Mouse (Mus musculus) megakaryocyte, embryonic 14.5 days (primary cell): Measurements from ENCODE around the gene Col8a1. TPM values are rescaled to one million over a fixed set of nuclear protein-coding genes. Genes with fewer than 3 reads are reported as not detected.

Source experiments
- H3K27me3 ChIP-seq: replicated peaks from 2 replicates; pipeline ENCODE3; 2012; ENCODE audit warnings: inconsistent platforms
- H3K36me3 ChIP-seq: replicated peaks from 2 replicates; pipeline ENCODE3; 2012; ENCODE audit warnings: low read length, inconsistent platforms, mixed read lengths
- H3K4me1 ChIP-seq: 2 replicates; pipeline ENCODE4 v1.6.1; 2012; ENCODE audit warnings: inconsistent platforms
- H3K4me3 ChIP-seq: replicated peaks from 2 replicates; pipeline ENCODE3; 2012; ENCODE audit warnings: moderate library complexity, mild to moderate bottlenecking, inconsistent platforms
- H3K9me3 ChIP-seq: 2 replicates; pipeline ENCODE4 v1.6.1; 2012; ENCODE audit warnings: inconsistent platforms
- FLI1 ChIP-seq: IDR thresholded peaks from 2 replicates; pipeline ENCODE4 v1.6.1; 2012; ENCODE audit warnings: low read length, inconsistent platforms, mixed read lengths
- GATA1 ChIP-seq: IDR thresholded peaks from 3 replicates; pipeline ENCODE4 v1.6.1; 2012; ENCODE audit warnings: mixed read lengths, low read length, inconsistent platforms, borderline replicate concordance
- polyA plus RNA-seq: library from polyadenylated mRNA; stranded (reverse); fragments of >175 nt; gene quantifications from 2 replicates; pipeline ENCODE4 v1.2.3, GENCODE M21; 2012; ENCODE audit warnings: low replicate concordance; ENCODE audit not compliant: insufficient read depth

Col8a1 gene
- polyA plus RNA-seq, 1 experiment: not detected

DNA sequence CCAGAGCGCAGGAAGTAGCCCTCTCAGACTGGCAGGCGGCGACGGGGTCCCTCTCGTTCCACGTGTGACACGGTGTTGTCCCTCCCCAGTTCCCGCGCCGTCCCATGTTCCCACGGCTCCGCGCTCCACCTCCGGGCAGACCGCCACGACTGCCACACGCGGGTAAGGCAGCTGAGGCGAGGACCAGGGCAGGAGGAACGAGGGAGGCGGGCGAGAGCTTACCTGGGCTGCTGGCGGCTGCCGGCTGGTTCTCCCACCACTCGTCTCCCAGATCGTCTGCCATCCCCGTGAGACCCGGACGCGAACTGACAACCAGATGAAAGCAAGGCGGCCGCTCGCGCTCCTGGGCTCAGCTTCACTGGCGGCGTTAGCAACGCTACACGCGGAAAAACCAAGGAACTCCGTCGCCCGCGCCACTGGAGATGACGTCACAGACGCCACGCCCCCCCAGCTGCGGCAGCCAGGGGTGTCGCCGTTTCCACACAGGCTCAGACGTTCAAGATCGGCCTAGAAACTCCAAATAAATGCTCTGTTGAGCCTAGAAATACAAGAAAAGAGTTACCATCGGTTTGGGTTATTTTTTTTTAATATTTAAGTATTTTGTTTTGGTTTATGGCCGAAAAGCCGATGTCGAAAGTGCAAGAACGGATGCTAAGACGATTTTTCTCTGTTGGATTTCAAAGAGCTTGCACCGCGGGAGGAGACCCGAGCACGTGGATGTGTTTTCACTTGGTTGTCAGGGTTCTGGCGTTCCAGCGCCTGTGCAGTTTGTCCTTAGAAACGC, 147.9 kb downstream of the Col8a1 start, which contains the start of gene Cmss1:
Cmss1 (minus strand) TSS at position 421 of the 784 bp plus-strand sequence.
- no peak; the same call in 1 of the 2 replicates for TF ChIP-seq FLI1
- no peak for TF ChIP-seq GATA1
- peak within 1 kb of the TSS; percentile 100 for H3K4me3 ChIP-seq
- H3K27me3 ChIP-seq: no peaks in the 10 kb centered on the region
- peaks cover 8% of the 10 kb centered on the region for H3K9me3 ChIP-seq
- no peaks in the 10 kb centered on the region for H3K36me3 ChIP-seq
- H3K4me1 ChIP-seq: peaks cover 30% of the 10 kb centered on the region

DNA sequence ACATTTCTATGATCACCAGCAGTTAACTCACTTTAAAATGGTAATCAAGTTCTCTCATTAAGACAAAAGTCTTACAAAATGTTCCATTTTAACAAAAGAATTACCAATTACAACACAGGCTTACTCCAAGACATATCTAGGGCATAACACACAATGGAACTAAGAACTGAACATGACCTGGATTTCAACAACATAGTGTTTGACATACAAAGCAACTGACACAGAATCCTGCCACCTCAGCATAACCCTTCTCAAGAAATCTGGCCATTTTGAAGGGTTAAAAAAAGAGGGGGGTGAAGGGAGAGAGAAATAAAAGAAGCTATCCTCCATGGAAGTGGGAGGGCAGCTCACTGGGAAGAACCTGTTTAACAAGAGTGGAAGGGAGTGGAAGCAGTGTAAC, 153.5 kb downstream of the Col8a1 start:
- TF ChIP-seq GATA1 (no peak), FLI1 (no peak)
- Histone ChIP-seq H3K27me3 (no peaks in the 10 kb centered on the region), H3K4me1 (peaks cover 28% of the 10 kb centered on the region), H3K4me3 (no peak overlapping the region), H3K36me3 (no peaks in the 10 kb centered on the region), H3K9me3 (no peaks in the 10 kb centered on the region)

DNA sequence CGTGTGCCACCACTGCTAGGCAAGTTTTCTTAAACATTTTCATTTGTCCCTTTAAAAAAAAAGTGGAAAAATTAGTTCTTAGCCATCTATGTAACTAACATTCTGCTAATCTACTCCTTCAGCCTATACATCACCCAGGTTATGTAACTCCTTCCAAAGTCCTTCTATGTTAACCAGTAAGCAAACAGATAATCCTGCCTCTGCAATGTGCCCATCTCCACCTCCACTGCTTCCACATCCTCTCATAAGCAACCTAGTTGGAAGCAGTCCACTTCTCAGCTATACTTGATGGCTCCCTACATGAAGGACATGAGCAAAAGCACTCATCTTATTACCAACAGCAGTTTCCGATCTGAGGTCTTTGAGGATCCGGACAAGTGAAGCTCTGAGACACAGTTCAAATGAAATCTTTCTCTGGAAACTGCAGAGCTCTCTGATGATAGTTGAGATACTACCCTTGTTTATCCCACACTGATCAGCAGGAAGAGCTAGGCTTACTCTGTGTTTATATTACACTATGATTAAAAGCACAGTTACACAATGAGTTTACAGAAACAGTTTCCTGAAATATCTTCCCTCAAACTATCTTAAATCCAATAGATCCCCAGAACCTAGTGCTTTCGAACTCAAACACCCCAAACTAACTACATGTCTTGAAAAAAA, 157.1 kb downstream of the Col8a1 start:
- Histone ChIP-seq H3K27me3 (no peaks in the 10 kb centered on the region), H3K4me3 (no peak overlapping the region), H3K9me3 (no peaks in the 10 kb centered on the region), H3K36me3 (no peaks in the 10 kb centered on the region), H3K4me1 (peaks cover 11% of the 10 kb centered on the region)
- TF ChIP-seq FLI1 (no peak), GATA1 (no peak)

DNA sequence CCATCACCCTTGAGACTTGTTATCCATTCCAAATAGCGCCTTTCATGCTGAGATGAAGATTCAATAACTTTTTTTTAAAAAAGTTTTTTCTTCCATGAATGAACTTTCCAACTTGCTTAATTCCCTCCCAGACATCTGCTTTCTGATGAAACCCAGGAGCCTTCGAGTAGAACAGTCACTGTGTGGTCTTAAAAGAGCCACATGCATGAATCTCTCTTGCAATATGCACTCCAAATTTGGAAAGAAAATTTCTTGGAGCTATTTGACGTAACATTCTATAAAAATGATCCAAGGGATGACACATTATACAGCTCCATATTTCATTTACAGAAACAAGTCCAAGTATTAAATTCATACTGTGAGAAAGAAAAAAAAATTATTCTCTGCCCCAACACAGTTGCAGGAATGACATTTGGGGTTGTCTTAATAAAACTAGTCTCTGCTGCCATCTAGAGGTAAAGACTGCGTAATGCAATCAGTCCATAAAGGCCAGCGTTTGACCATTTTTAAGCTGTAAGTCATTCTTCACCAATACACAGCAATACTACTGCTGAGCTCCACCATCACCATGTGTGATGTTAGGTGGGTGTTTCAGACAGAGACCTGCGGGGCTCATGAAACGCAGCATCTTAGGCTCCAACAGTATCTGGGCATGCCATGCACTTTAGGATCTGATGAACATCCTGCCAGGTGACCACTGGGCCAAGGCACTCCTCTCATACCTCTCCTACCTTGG, 160.9 kb downstream of the Col8a1 start:
- Histone ChIP-seq H3K36me3 (no peaks in the 10 kb centered on the region), H3K4me3 (peak overlapping the region; percentile 21), H3K27me3 (no peaks in the 10 kb centered on the region), H3K9me3 (no peaks in the 10 kb centered on the region), H3K4me1 (peaks cover 6% of the 10 kb centered on the region)
- TF ChIP-seq FLI1 (no peak), GATA1 (no peak)

DNA sequence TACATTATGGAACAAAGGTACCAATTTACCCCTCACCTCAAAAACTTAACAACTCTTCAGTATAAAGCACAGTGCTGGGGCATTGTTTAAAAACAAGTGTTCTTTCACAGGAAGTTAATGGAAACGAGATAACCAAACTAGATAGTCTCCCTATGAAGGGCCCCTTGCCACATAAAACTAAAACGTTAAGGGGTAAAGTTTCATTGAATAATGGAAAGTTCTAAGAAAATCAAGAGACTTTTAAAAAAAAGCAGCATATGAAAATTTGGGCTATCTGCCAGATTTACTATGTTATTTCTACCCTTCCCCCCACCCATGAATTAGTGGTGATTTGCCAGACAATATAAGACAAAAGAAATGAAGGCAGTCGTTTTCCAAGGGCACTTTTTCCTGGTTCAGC, 169.3 kb downstream of the Col8a1 start:
- Histone ChIP-seq H3K9me3 (no peaks in the 10 kb centered on the region), H3K36me3 (no peaks in the 10 kb centered on the region), H3K4me1 (peaks cover 46% of the 10 kb centered on the region), H3K27me3 (no peaks in the 10 kb centered on the region), H3K4me3 (peak overlapping the region; percentile 81)
- no peak for TF ChIP-seq FLI1
- no peak for TF ChIP-seq GATA1

DNA sequence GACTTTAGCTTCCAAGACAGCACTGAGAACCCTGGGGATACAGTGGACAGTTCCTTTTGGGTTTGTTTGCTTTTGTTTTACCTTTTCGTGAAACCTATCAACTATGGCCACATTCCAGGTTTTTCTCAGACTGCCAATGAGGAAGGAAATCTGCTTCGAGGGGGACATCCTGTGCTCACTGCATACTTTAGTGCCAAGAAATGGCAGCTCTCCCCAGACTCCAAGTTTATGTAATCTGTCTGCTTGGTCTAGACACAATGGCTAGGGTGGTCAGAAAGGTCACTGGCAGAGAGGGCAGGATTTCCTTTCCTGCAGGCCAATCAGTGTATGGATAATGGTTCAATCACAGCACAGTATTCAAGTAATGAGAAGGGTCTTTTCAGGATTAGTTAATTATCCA, 172.5 kb downstream of the Col8a1 start:
- Histone ChIP-seq H3K9me3 (no peaks in the 10 kb centered on the region), H3K27me3 (no peaks in the 10 kb centered on the region), H3K4me1 (peaks cover 69% of the 10 kb centered on the region), H3K4me3 (no peak overlapping the region), H3K36me3 (no peaks in the 10 kb centered on the region)
- TF ChIP-seq FLI1 (no peak), GATA1 (no peak)

- no peak for TF ChIP-seq FLI1
- TF ChIP-seq GATA1: no peak
- no peaks in the 10 kb centered on the region for H3K36me3 ChIP-seq
- no peaks in the 10 kb centered on the region for H3K9me3 ChIP-seq
- peaks cover 68% of the 10 kb centered on the region for H3K4me1 ChIP-seq
- H3K4me3 ChIP-seq: peak overlapping the region; percentile 62
- no peaks in the 10 kb centered on the region for H3K27me3 ChIP-seq
These were observed 174.5 kb downstream of the Col8a1 start for GRCm38 (mm10) chr16:57580041-57580440.

- no peaks in the 10 kb centered on the region for H3K27me3 ChIP-seq
- H3K36me3 ChIP-seq: peaks cover 3% of the 10 kb centered on the region
- no peak overlapping the region for H3K4me3 ChIP-seq
- no peak for TF ChIP-seq FLI1
- TF ChIP-seq GATA1: no peak
- no peaks in the 10 kb centered on the region for H3K9me3 ChIP-seq
- peaks cover 52% of the 10 kb centered on the region for H3K4me1 ChIP-seq
These were observed 177.0 kb downstream of the Col8a1 start for GRCm38 (mm10) chr16:57577519-57577918.

- TF ChIP-seq GATA1 (no peak), FLI1 (no peak)
- peaks cover 47% of the 10 kb centered on the region for H3K4me1 ChIP-seq
- no peaks in the 10 kb centered on the region for H3K27me3 ChIP-seq
- H3K9me3 ChIP-seq: no peaks in the 10 kb centered on the region
- peaks cover 18% of the 10 kb centered on the region for H3K36me3 ChIP-seq
- no peak overlapping the region for H3K4me3 ChIP-seq
These were observed 178.7 kb downstream of the Col8a1 start for GRCm38 (mm10) chr16:57575764-57576388.

Other genes starting within 250 kb of the Col8a1 start
- gene Cmss1, start 147.9 kb downstream of the Col8a1 start, polyA plus RNA-seq: 18.3 and 36.3 TPM in 2 replicates